Mouse (Mus musculus): ENCODE data around the gene Ttll11. TPM values are rescaled to one million over a fixed set of nuclear protein-coding genes. Genes with fewer than 3 reads are reported as not detected.

Ttll11 gene
- polyA plus RNA-seq, 1 experiment = 47.6 TPM

DNA sequence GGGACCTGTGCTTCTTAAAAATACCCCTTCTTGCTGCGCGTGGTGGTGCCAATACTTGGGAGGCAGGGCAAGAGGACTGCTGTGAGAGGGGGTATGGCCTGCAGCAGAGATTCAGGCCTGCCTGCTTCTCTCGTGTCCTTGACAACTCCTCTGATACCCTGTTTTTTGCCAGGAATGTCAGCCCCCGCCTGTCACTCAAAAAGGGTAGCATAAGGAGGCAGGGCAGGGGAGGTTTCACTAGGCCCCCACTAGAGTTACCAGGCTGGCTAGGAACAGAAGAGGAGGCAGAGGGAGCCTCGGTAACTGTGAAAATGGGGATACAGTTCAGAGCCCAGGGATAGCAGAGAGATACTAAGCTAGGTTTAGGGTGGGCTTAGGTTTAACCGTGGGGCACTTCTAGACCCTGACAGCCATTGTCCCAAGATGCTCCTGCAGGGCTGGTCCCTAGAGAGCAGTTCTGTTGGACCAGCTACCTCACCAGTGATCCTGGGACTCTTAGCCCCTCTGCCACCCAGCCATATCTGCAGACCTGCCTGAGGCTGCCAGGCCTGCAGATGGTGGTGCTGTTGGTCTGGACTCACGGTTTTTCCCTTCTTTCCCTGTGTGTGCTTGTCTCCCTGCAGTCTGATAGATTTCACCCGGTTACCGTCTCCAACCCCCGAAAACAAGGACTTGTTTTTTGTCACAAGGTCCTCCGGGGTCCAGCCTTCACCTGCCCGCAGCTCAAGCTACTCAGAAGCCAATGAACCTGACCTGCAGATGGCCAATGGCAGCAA, 260.3 kb downstream of the Ttll11 start:
- Histone ChIP-seq H3K36me3 (ENCODE audit: control insufficient read depth, insufficient read depth, low read length) (no peaks in the 10 kb centered on the region), H3K27me3 (ENCODE audit: control insufficient read depth, insufficient read depth, low read length) (no peaks in the 10 kb centered on the region), H3K4me3 (ENCODE audit: control insufficient read depth, low read depth, low read length) (no peak overlapping the region), H3K27ac (ENCODE audit: control insufficient read depth, insufficient read depth, low read depth, low read length) (no peak overlapping the region), H3K4me1 (ENCODE audit: control insufficient read depth, insufficient read depth, low read length) (no peaks in the 10 kb centered on the region)
- TF ChIP-seq CTCF (IDR thresholded peaks at IDR 0.05; ENCODE audit: control insufficient read depth, insufficient read depth, insufficient replicate concordance, low read depth, low read length) (no peak), POLR2A (IDR thresholded peaks at IDR 0.05; ENCODE audit: control insufficient read depth, low read depth, low read length) (no peak)

DNA sequence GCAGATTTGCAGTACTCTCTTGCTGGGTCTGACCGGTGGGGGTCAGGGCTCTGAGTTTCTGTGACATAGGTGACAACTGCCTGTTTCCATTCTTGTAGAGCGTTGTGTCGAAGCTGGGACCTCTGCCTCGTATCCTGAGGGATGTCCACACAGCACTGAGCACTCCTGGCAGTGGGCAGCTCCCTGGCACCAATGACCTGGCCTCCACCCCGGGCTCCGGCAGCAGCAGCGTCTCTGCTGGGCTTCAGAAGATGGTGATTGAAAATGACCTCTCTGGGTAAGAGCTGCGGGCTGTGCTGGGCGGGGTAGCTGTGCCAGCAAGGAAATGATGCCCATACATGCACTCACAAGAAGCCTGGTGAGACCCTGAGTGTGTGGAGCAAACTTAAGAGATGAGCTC, 261.1 kb downstream of the Ttll11 start:
- Histone ChIP-seq H3K27me3 (ENCODE audit: control insufficient read depth, insufficient read depth, low read length) (no peaks in the 10 kb centered on the region), H3K27ac (ENCODE audit: control insufficient read depth, insufficient read depth, low read depth, low read length) (no peak overlapping the region), H3K4me3 (ENCODE audit: control insufficient read depth, low read depth, low read length) (no peak overlapping the region), H3K36me3 (ENCODE audit: control insufficient read depth, insufficient read depth, low read length) (no peaks in the 10 kb centered on the region), H3K4me1 (ENCODE audit: control insufficient read depth, insufficient read depth, low read length) (no peaks in the 10 kb centered on the region)
- TF ChIP-seq POLR2A (IDR thresholded peaks at IDR 0.05; ENCODE audit: control insufficient read depth, low read depth, low read length) = no peak
- no peak for TF ChIP-seq CTCF (IDR thresholded peaks at IDR 0.05; ENCODE audit: control insufficient read depth, insufficient read depth, insufficient replicate concordance, low read depth, low read length)

DNA sequence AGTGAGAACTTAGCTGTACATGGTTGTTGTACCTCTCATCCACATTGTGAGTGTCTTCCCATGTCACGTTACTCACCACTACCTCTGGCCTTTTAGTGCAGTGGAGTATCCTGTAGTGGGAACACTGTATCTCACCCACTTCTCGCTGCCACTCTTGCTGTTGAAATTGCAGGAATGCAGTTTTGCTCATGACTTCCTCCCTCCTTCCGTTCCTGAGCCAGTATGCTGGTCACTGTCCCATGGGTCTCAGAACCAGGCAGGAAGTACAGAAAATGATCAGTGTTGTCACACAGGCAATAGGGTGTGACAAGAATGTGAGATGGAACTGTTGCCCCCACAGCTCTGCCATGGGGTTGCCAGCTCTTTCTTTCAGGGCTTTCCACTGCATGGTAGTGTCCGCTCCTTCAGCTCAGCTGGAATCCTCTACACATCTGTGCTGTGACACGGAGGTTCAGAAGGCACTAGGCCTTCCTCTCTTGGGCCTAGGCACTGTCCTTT, 261.7 kb downstream of the Ttll11 start:
- H3K27me3 ChIP-seq (ENCODE audit: control insufficient read depth, insufficient read depth, low read length) = no peaks in the 10 kb centered on the region
- H3K36me3 ChIP-seq (ENCODE audit: control insufficient read depth, insufficient read depth, low read length) = no peaks in the 10 kb centered on the region
- H3K27ac ChIP-seq (ENCODE audit: control insufficient read depth, insufficient read depth, low read depth, low read length) = no peak overlapping the region
- no peak overlapping the region for H3K4me3 ChIP-seq (ENCODE audit: control insufficient read depth, low read depth, low read length)
- no peaks in the 10 kb centered on the region for H3K4me1 ChIP-seq (ENCODE audit: control insufficient read depth, insufficient read depth, low read length)
- TF ChIP-seq POLR2A (IDR thresholded peaks at IDR 0.05; ENCODE audit: control insufficient read depth, low read depth, low read length) (no peak), CTCF (IDR thresholded peaks at IDR 0.05; ENCODE audit: control insufficient read depth, insufficient read depth, insufficient replicate concordance, low read depth, low read length) (no peak)

DNA sequence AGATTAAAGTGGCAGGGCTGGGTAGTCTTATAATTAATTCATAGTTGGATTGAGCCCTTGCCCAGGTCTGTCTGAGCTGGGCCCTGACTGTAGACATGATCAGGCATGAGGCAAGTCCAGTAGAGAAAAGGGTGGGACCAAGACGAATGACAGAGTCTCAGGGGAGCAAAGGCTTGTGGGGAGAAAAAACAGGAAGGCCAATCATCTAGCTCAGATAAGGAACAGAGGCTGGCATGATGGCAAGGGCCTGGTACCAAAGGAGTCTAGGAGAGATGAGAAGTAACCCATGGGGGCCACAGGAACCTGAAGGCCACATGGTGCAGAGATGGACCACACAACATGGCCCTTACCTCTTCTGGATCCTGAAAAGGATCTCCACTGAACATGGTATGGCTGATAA, 263.5 kb downstream of the Ttll11 start:
- Histone ChIP-seq H3K27ac (ENCODE audit: control insufficient read depth, insufficient read depth, low read depth, low read length) (no peak overlapping the region), H3K27me3 (ENCODE audit: control insufficient read depth, insufficient read depth, low read length) (no peaks in the 10 kb centered on the region), H3K36me3 (ENCODE audit: control insufficient read depth, insufficient read depth, low read length) (no peaks in the 10 kb centered on the region), H3K4me3 (ENCODE audit: control insufficient read depth, low read depth, low read length) (no peak overlapping the region), H3K4me1 (ENCODE audit: control insufficient read depth, insufficient read depth, low read length) (no peaks in the 10 kb centered on the region)
- TF ChIP-seq CTCF (IDR thresholded peaks at IDR 0.05; ENCODE audit: control insufficient read depth, insufficient read depth, insufficient replicate concordance, low read depth, low read length) (no peak), POLR2A (IDR thresholded peaks at IDR 0.05; ENCODE audit: control insufficient read depth, low read depth, low read length) (no peak)

DNA sequence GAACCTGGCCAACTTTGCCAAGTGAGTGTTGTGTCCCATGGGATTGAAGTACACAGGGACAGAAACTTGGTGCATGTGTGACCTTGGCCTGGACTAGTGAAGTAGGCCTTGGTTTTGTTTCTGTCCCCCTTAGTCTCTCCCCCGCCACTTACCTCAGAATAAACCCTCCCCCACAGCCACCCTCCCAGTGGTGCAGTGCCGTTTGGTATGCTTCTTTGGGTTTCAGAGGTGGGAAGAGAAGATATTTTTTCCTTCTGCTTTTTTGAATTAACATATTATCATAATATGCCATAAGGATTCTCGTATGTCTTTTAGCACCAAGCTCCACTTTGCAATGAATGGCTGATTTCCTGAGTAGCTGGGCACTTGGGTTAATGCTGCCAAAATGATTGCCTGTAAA, 264.2 kb downstream of the Ttll11 start:
- Histone ChIP-seq H3K4me3 (ENCODE audit: control insufficient read depth, low read depth, low read length) (no peak overlapping the region), H3K36me3 (ENCODE audit: control insufficient read depth, insufficient read depth, low read length) (no peaks in the 10 kb centered on the region), H3K4me1 (ENCODE audit: control insufficient read depth, insufficient read depth, low read length) (no peaks in the 10 kb centered on the region), H3K27me3 (ENCODE audit: control insufficient read depth, insufficient read depth, low read length) (no peaks in the 10 kb centered on the region), H3K27ac (ENCODE audit: control insufficient read depth, insufficient read depth, low read depth, low read length) (no peak overlapping the region)
- TF ChIP-seq CTCF (IDR thresholded peaks at IDR 0.05; ENCODE audit: control insufficient read depth, insufficient read depth, insufficient replicate concordance, low read depth, low read length) = no peak
- no peak for TF ChIP-seq POLR2A (IDR thresholded peaks at IDR 0.05; ENCODE audit: control insufficient read depth, low read depth, low read length)

DNA sequence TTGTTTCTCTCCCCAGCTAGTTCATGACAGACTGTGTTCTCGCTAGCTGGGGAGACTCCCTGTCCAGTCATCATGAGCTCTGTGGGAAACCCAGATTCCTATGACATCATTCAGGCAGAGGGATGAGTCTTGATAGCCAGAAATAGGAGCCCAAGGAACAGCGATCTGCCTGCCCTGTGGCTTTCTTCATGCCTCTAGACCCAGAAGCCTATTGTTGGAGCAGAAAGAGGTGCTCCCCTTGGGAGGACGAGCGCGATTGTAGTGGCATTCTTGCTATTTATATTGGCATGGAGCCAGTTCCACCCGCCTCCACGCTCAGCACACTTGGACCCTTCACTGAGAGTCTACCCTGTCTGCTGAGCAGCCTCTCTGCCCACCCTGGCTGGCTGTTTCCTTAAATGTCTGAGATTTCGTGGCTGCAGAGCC, 265.0 kb downstream of the Ttll11 start:
- no peak overlapping the region for H3K4me3 ChIP-seq (ENCODE audit: control insufficient read depth, low read depth, low read length)
- H3K4me1 ChIP-seq (ENCODE audit: control insufficient read depth, insufficient read depth, low read length) = no peaks in the 10 kb centered on the region
- H3K27ac ChIP-seq (ENCODE audit: control insufficient read depth, insufficient read depth, low read depth, low read length) = no peak overlapping the region
- no peaks in the 10 kb centered on the region for H3K27me3 ChIP-seq (ENCODE audit: control insufficient read depth, insufficient read depth, low read length)
- TF ChIP-seq CTCF (IDR thresholded peaks at IDR 0.05; ENCODE audit: control insufficient read depth, insufficient read depth, insufficient replicate concordance, low read depth, low read length) (no peak), POLR2A (IDR thresholded peaks at IDR 0.05; ENCODE audit: control insufficient read depth, low read depth, low read length) (no peak)
- H3K36me3 ChIP-seq (ENCODE audit: control insufficient read depth, insufficient read depth, low read length) = no peaks in the 10 kb centered on the region

DNA sequence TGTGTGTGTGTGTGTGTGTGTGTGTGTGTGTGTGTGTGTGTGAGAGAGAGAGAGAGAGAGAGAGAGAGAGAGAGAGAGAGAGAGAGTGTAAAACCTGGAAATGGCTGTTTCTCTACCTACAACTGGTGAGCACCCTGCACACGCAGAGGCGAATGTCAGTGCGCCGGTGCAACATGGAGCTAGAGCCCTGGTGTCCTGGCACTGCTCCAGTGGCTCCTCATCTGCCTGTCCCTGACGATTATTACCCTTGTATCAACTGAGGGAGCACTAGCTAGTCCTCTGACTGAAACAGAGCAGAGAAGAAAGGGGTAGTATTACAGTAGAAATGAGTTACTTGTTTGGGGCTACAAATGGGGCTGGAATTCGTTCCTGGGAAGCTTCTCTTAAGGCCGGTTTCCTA, 266.3 kb downstream of the Ttll11 start:
- TF ChIP-seq CTCF (IDR thresholded peaks at IDR 0.05; ENCODE audit: control insufficient read depth, insufficient read depth, insufficient replicate concordance, low read depth, low read length) = no peak
- no peak for TF ChIP-seq POLR2A (IDR thresholded peaks at IDR 0.05; ENCODE audit: control insufficient read depth, low read depth, low read length)

More for the DNA sequence above, 266.3 kb downstream of the Ttll11 start:
- H3K27me3 ChIP-seq (ENCODE audit: control insufficient read depth, insufficient read depth, low read length) = no peaks in the 10 kb centered on the region
- H3K36me3 ChIP-seq (ENCODE audit: control insufficient read depth, insufficient read depth, low read length) = no peaks in the 10 kb centered on the region
- no peaks in the 10 kb centered on the region for H3K4me1 ChIP-seq (ENCODE audit: control insufficient read depth, insufficient read depth, low read length)
- H3K27ac ChIP-seq (ENCODE audit: control insufficient read depth, insufficient read depth, low read depth, low read length) = no peak overlapping the region
- H3K4me3 ChIP-seq (ENCODE audit: control insufficient read depth, low read depth, low read length) = no peak overlapping the region

Data from testis, adult 2 months (tissue).